In the genomic region with DNA sequence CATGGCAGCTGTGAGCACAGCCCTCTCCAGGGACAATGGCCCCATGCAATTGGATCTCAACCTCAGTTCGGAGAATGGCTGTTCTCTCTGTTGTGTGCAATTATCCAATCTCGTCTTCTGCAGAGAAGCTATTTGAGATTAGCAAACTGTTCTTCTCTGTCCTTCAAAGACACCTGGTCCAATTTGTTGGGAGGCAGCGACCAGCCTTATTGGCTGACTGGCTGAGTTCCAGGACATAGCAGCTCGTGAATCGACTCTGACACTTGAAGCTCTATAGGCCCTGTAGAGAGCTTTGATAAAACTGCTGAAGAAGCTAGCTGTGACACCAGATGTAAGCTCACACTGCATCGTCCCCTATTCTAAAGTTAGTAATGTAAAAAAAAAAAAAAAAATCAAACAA, we compare ENCODE assay signal across 13 mouse cellular contexts. TPM values are rescaled to one million over a fixed set of nuclear protein-coding genes. Genes with fewer than 3 reads are reported as not detected.
"Had no signal": no experiment of that assay in that cellular context is flagged by ENCODE, and none has a peak within 500 bp of the region (broad histone marks: within the 10 kb centered on the region; RNA-seq: fewer than 3 reads in every experiment).

No protein-coding gene starts in this region.

- H3K27ac ChIP-seq: limb, embryonic 15.5 days; liver, embryonic 12.5 days; midbrain, embryonic 10.5 days; midbrain, embryonic 15.5 days; neural tube, embryonic 13.5 days; stomach, embryonic 15.5 days had no signal

- H3K27me3 ChIP-seq: limb, embryonic 15.5 days; liver, embryonic 12.5 days; midbrain, embryonic 15.5 days; neural tube, embryonic 13.5 days; stomach, embryonic 15.5 days had no signal

- ATAC-seq: liver, embryonic 12.5 days; midbrain, embryonic 15.5 days had no signal

- H3K9ac ChIP-seq: limb, embryonic 15.5 days; liver, embryonic 12.5 days; lung, embryonic 14.5 days; midbrain, embryonic 15.5 days; neural tube, embryonic 13.5 days; stomach, embryonic 15.5 days had no signal

- H3K4me3 ChIP-seq: limb, embryonic 15.5 days; liver, embryonic 12.5 days; midbrain, embryonic 10.5 days; midbrain, embryonic 15.5 days; neural tube, embryonic 13.5 days; stomach, embryonic 15.5 days had no signal

- DNase-seq: kidney, postnatal 25 days; lung, embryonic 14.5 days; lung, postnatal 10 days; lung, postnatal 4 days; right cerebral cortex, postnatal 14 days; thymus, postnatal 4 days had no signal

- H3K36me3 ChIP-seq: limb, embryonic 15.5 days; liver, embryonic 12.5 days; midbrain, embryonic 10.5 days; midbrain, embryonic 15.5 days; neural tube, embryonic 13.5 days; stomach, embryonic 15.5 days had no signal

- H3K4me2 ChIP-seq: limb, embryonic 15.5 days; liver, embryonic 12.5 days; lung, embryonic 14.5 days; midbrain, embryonic 15.5 days; neural tube, embryonic 13.5 days; stomach, embryonic 15.5 days had no signal

- H3K9me3 ChIP-seq: limb, embryonic 15.5 days; liver, embryonic 12.5 days; midbrain, embryonic 10.5 days; midbrain, embryonic 15.5 days; neural tube, embryonic 13.5 days; stomach, embryonic 15.5 days had no signal

- H3K4me1 ChIP-seq: limb, embryonic 15.5 days; liver, embryonic 12.5 days; midbrain, embryonic 10.5 days; midbrain, embryonic 15.5 days; neural tube, embryonic 13.5 days; stomach, embryonic 15.5 days had no signal

RNA-seq across cellular contexts. Expression of a gene that starts 12.7 kb away (rescaled TPM):
- total RNA-seq: megakaryocyte, adult 5-6 weeks had no signal
- polyA plus RNA-seq: liver, embryonic 12.5 days; lung, embryonic 14.5 days had no signal
